ENCODE assay signal across 24 mouse cellular contexts in the genomic region with DNA sequence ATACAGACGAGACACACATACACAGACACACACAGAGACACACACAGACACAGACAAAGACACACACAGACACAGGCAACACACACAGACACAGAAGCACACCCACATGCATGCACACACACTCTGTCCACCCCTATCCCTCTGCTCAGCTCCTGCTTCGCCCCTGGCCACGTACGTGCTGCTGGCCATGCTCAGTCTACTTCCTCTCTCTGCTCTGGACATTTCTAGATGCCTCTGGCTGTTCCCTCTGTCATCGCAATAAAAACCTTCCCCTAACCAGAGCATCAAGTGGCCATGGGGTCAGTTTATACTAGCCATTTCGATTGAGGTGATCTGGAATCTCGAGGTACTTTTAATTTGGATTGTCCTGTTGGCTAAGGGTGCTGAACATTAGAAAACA.
"Had no signal": no experiment of that assay in that cellular context is flagged by ENCODE, and none has a peak within 500 bp of the region (broad histone marks: within the 10 kb centered on the region; RNA-seq: fewer than 3 reads in every experiment).

No protein-coding gene starts in this region.

- DNase-seq: kidney, adult 11 months; kidney, adult 8-10 months; kidney, postnatal 10 days; kidney, postnatal 36 days; liver; lung, adult 18-20 months; lung, postnatal 14 days; right cerebral cortex, adult 18-20 months; right cerebral cortex, postnatal 14 days; right cerebral cortex, postnatal 4 days; thymus, adult 2 months; thymus, postnatal 14 days; thymus, postnatal 4 days had no signal

- H3K4me1 ChIP-seq: kidney, embryonic 15.5 days; limb, embryonic 13.5 days; liver, embryonic 12.5 days; liver, embryonic 15.5 days; midbrain, embryonic 12.5 days; midbrain, embryonic 15.5 days; neural tube, embryonic 12.5 days; neural tube, embryonic 15.5 days had no signal

- H3K9ac ChIP-seq: kidney, embryonic 15.5 days; limb, embryonic 13.5 days; liver, embryonic 12.5 days; liver, embryonic 15.5 days; midbrain, embryonic 12.5 days; midbrain, embryonic 15.5 days; neural tube, embryonic 12.5 days; neural tube, embryonic 15.5 days had no signal

- H3K36me3 ChIP-seq: kidney, embryonic 15.5 days; limb, embryonic 10.5 days; limb, embryonic 13.5 days; liver, embryonic 12.5 days; liver, embryonic 15.5 days; midbrain, embryonic 12.5 days; midbrain, embryonic 15.5 days; neural tube, embryonic 12.5 days; neural tube, embryonic 15.5 days had no signal

- H3K4me2 ChIP-seq: kidney, embryonic 15.5 days; limb, embryonic 13.5 days; liver, embryonic 12.5 days; liver, embryonic 15.5 days; midbrain, embryonic 12.5 days; midbrain, embryonic 15.5 days; neural tube, embryonic 12.5 days; neural tube, embryonic 15.5 days had no signal

- H3K9me3 ChIP-seq: kidney, embryonic 15.5 days; limb, embryonic 10.5 days; liver, embryonic 12.5 days; liver, embryonic 15.5 days; midbrain, embryonic 12.5 days; midbrain, embryonic 15.5 days; neural tube, embryonic 12.5 days; neural tube, embryonic 15.5 days had no signal

- H3K27ac ChIP-seq: kidney, embryonic 15.5 days; limb, embryonic 10.5 days; limb, embryonic 13.5 days; liver, embryonic 12.5 days; liver, embryonic 15.5 days; macrophage; midbrain, embryonic 12.5 days; midbrain, embryonic 15.5 days; neural tube, embryonic 12.5 days; neural tube, embryonic 15.5 days; stomach, postnatal 0 days had no signal

- H3K27me3 ChIP-seq: kidney, embryonic 15.5 days; limb, embryonic 13.5 days; liver, embryonic 12.5 days; liver, embryonic 15.5 days; midbrain, embryonic 12.5 days; midbrain, embryonic 15.5 days; neural tube, embryonic 12.5 days; neural tube, embryonic 15.5 days had no signal

- H3K4me3 ChIP-seq: kidney, embryonic 15.5 days; limb, embryonic 10.5 days; limb, embryonic 13.5 days; liver, embryonic 12.5 days; liver, embryonic 15.5 days; midbrain, embryonic 12.5 days; midbrain, embryonic 15.5 days; neural tube, embryonic 12.5 days; neural tube, embryonic 15.5 days had no signal

- ATAC-seq: liver, embryonic 12.5 days; midbrain, embryonic 15.5 days had no signal
